Comparison of ENCODE assay signal across 11 mouse cellular contexts in the genomic region with DNA sequence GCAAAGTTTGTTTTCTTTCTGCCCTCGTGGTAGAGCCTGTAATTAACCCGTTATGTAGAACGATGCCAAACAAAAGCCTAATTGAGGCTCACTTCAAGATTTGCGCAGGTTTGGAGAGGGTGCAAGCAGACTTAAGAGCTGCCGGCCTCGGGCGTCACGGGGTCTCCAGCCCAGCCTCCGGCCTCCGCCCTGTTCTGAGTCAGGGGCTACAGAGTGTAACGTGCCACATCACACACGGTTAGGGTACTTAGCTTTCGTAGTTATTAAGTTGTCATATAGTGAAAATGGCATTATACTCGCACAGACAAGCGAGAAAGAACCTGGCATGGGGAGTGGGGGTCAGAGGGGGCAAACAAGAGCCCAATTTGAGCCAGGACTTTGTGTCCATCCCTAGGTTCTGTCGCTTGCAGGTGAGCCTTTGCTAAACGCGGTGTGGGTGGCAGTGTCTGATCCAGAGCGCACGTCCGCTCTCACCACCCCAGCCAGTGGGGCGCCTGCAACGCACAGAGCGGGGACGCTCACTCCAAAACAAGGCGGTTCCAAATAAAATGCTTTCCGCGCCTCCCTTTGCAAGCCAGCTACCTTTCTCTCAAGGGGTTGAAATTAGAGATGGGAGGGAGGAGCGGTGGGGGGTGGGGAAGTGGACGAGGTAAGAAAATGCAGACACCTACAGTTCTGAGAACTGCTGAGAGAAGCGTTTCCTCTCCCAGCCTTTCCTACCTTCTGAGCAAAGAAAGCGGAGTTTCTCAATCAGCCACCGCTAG. TPM values are rescaled to one million over a fixed set of nuclear protein-coding genes. Genes with fewer than 3 reads are reported as not detected.
DNase-seq lines count a peak whose midpoint lies in the region; ATAC-seq lines count a peak whose summit lies in the region.
"Had no signal": no experiment of that assay in that cellular context is flagged by ENCODE, and none has a peak within 500 bp of the region (broad histone marks: within the 10 kb centered on the region; RNA-seq: fewer than 3 reads in every experiment).

No protein-coding gene starts in this region.

- H3K36me3 ChIP-seq in heart, embryonic 13.5 days = no peaks in the 10 kb centered on the region
- no peaks in the 10 kb centered on the region for H3K36me3 ChIP-seq in forebrain, embryonic 15.5 days
- H3K36me3 ChIP-seq in midbrain, embryonic 12.5 days = no peaks in the 10 kb centered on the region

- peaks cover 93% of the 10 kb centered on the region for H3K27me3 ChIP-seq in heart, embryonic 13.5 days (replicated peaks)
- H3K27me3 ChIP-seq in forebrain, embryonic 15.5 days = peaks cover 88% of the 10 kb centered on the region
- peaks cover 82% of the 10 kb centered on the region for H3K27me3 ChIP-seq in midbrain, embryonic 12.5 days

- no peaks in the 10 kb centered on the region for H3K9me3 ChIP-seq in heart, embryonic 13.5 days
- H3K9me3 ChIP-seq in forebrain, embryonic 15.5 days = no peaks in the 10 kb centered on the region
- H3K9me3 ChIP-seq in midbrain, embryonic 12.5 days = no peaks in the 10 kb centered on the region

- WGBS in heart, embryonic 13.5 days = under 1% methylated on average over 33 of the region's 33 CpGs
- under 1% methylated on average over 33 of the region's 33 CpGs for WGBS in forebrain, embryonic 15.5 days
- WGBS in midbrain, embryonic 12.5 days = under 1% methylated on average over 33 of the region's 33 CpGs

- DNase-seq in heart, adult 11 months = no peak
- DNase-seq in ES-CJ7 (ENCODE audit: low read depth, low spot score) = peak; percentile 72
- no peak for DNase-seq in right cerebral cortex, adult 2 months (ENCODE audit: low spot score in 2 of 2)
- DNase-seq in urinary bladder, postnatal 4 days (ENCODE audit: low spot score in 2 of 2) = no peak
- DNase-seq in gastrocnemius, postnatal 36 days = no peak
- DNase-seq: adrenal gland, adult 8-10 months; B cell, adult 2 months; kidney, adult 8-10 months had no signal

- ATAC-seq in heart, embryonic 13.5 days (ENCODE audit: extremely low read depth, insufficient number of reproducible peaks, low FRiP score, low TSS enrichment) = no peak
- peak; percentile 47; the same call in 1 of the 2 replicates for ATAC-seq in forebrain, embryonic 15.5 days (replicated peaks)
- ATAC-seq in midbrain, embryonic 12.5 days (ENCODE audit: low FRiP score, low read depth) = 0 out of 2 replicates have a peak, but pooled peaks have one; percentile 39

- H3K27ac ChIP-seq in heart, embryonic 13.5 days (replicated peaks) = no peak overlapping the region
- H3K27ac ChIP-seq in forebrain, embryonic 15.5 days (replicated peaks) = no peak overlapping the region
- no peak overlapping the region for H3K27ac ChIP-seq in midbrain, embryonic 12.5 days (replicated peaks)

- H3K4me2 ChIP-seq in heart, embryonic 13.5 days = peak overlapping the region; percentile 64
- H3K4me2 ChIP-seq in forebrain, embryonic 15.5 days (replicated peaks) = peak overlapping the region; percentile 11; the same call in 1 of the 2 replicates
- H3K4me2 ChIP-seq in midbrain, embryonic 12.5 days (replicated peaks) = no peak overlapping the region

- H3K4me3 ChIP-seq in heart, embryonic 13.5 days = peak overlapping the region; percentile 37
- H3K4me3 ChIP-seq in forebrain, embryonic 15.5 days = no peak overlapping the region
- H3K4me3 ChIP-seq in midbrain, embryonic 12.5 days = no peak overlapping the region

- peaks cover 16% of the 10 kb centered on the region for H3K4me1 ChIP-seq in heart, embryonic 13.5 days
- H3K4me1 ChIP-seq in forebrain, embryonic 15.5 days = peaks cover 14% of the 10 kb centered on the region; the same call in 1 of the 2 replicates
- H3K4me1 ChIP-seq in midbrain, embryonic 12.5 days = peaks cover 8% of the 10 kb centered on the region; the same call in 1 of the 2 replicates

- intact Hi-C loops in gastrocnemius, postnatal 36 days (cut with DNase I) = no loop called here

- H3K9ac ChIP-seq in heart, embryonic 13.5 days = peak overlapping the region; percentile 28; the same call in 1 of the 2 replicates
- H3K9ac ChIP-seq in forebrain, embryonic 15.5 days (replicated peaks) = no peak overlapping the region
- no peak overlapping the region for H3K9ac ChIP-seq in midbrain, embryonic 12.5 days (replicated peaks)

RNA-seq across cellular contexts. Expression of a gene that starts 12.3 kb away (rescaled TPM):
- 3.0 and 4.7 TPM in 2 replicates for polyA plus RNA-seq in heart, embryonic 13.5 days (2015; fragmentation: Nextera tagmentation; extraction: Ambion mirVana)
- polyA plus RNA-seq in forebrain, embryonic 15.5 days (2015; fragmentation: Nextera tagmentation; extraction: Ambion mirVana) = 58.1 and 65.4 TPM in 2 replicates
- 20.9 and 38.9 TPM in 2 replicates for polyA plus RNA-seq in midbrain, embryonic 12.5 days (2016; fragmentation: Nextera tagmentation; extraction: Ambion mirVana)
- total RNA-seq in gastrocnemius, postnatal 36 days (2021) = under 1 TPM; 0.10 to 0.41 TPM
